In genomic region chr6:91335470-91335869, GRCm38 (mm10) we compare ENCODE assay signal across 15 mouse cellular contexts.
DNase-seq lines count a peak whose midpoint lies in the region; ATAC-seq and TF ChIP-seq lines count a peak whose summit lies in the region.
"Had no signal": no experiment of that assay in that cellular context is flagged by ENCODE, and none has a peak within 500 bp of the region (broad histone marks: within the 10 kb centered on the region; RNA-seq: fewer than 3 reads in every experiment).

No protein-coding gene starts in this region.

- no peaks in the 10 kb centered on the region for H3K36me3 ChIP-seq in hindbrain, embryonic 14.5 days (replicated peaks; ENCODE audit: control insufficient read depth, insufficient read depth)
- no peaks in the 10 kb centered on the region for H3K36me3 ChIP-seq in hindbrain, embryonic 12.5 days
- no peaks in the 10 kb centered on the region for H3K36me3 ChIP-seq in neural tube, embryonic 11.5 days (ENCODE audit: control insufficient read depth, insufficient read depth, low read length)
- no peaks in the 10 kb centered on the region for H3K36me3 ChIP-seq in neural tube, embryonic 13.5 days
- no peaks in the 10 kb centered on the region for H3K36me3 ChIP-seq in thymus, adult 2 months (ENCODE audit: control insufficient read depth, insufficient read depth, low read length)
- H3K36me3 ChIP-seq: embryonic facial prominence, embryonic 10.5 days; heart, embryonic 12.5 days; intestine, embryonic 15.5 days had no signal

- H3K9ac ChIP-seq in hindbrain, embryonic 14.5 days = no peak overlapping the region
- no peak overlapping the region for H3K9ac ChIP-seq in hindbrain, embryonic 12.5 days
- no peak overlapping the region for H3K9ac ChIP-seq in neural tube, embryonic 11.5 days (ENCODE audit: low read length)
- no peak overlapping the region for H3K9ac ChIP-seq in neural tube, embryonic 13.5 days
- H3K9ac ChIP-seq: heart, embryonic 12.5 days; intestine, embryonic 15.5 days had no signal

- H3K27me3 ChIP-seq in hindbrain, embryonic 14.5 days (ENCODE audit: control insufficient read depth, insufficient read depth, low read length) = no peaks in the 10 kb centered on the region
- H3K27me3 ChIP-seq in hindbrain, embryonic 12.5 days = no peaks in the 10 kb centered on the region
- no peaks in the 10 kb centered on the region for H3K27me3 ChIP-seq in neural tube, embryonic 11.5 days (ENCODE audit: control insufficient read depth, insufficient read depth, low read length)
- H3K27me3 ChIP-seq in neural tube, embryonic 13.5 days = no peaks in the 10 kb centered on the region
- H3K27me3 ChIP-seq in thymus, adult 2 months (ENCODE audit: control insufficient read depth, insufficient read depth, low read length) = no peaks in the 10 kb centered on the region
- H3K27me3 ChIP-seq: intestine, embryonic 15.5 days had no signal

- H3K4me3 ChIP-seq in hindbrain, embryonic 14.5 days (replicated peaks; ENCODE audit: low read length) = no peak overlapping the region
- H3K4me3 ChIP-seq in hindbrain, embryonic 12.5 days = no peak overlapping the region
- H3K4me3 ChIP-seq in neural tube, embryonic 11.5 days (ENCODE audit: low read depth, low read length) = no peak overlapping the region
- H3K4me3 ChIP-seq in neural tube, embryonic 13.5 days = no peak overlapping the region
- H3K4me3 ChIP-seq in thymus, adult 2 months (ENCODE audit: control insufficient read depth, insufficient read depth, low read length) = no peak overlapping the region
- H3K4me3 ChIP-seq: embryonic facial prominence, embryonic 10.5 days; heart, embryonic 12.5 days; intestine, embryonic 15.5 days had no signal

- H3K9me3 ChIP-seq in hindbrain, embryonic 14.5 days (ENCODE audit: control insufficient read depth, low read length) = no peaks in the 10 kb centered on the region
- H3K9me3 ChIP-seq in hindbrain, embryonic 12.5 days (replicated peaks) = no peaks in the 10 kb centered on the region
- no peaks in the 10 kb centered on the region for H3K9me3 ChIP-seq in neural tube, embryonic 11.5 days (ENCODE audit: control insufficient read depth, low read length)
- no peaks in the 10 kb centered on the region for H3K9me3 ChIP-seq in neural tube, embryonic 13.5 days
- H3K9me3 ChIP-seq: embryonic facial prominence, embryonic 10.5 days; heart, embryonic 12.5 days; intestine, embryonic 15.5 days had no signal

- H3K4me1 ChIP-seq in hindbrain, embryonic 14.5 days (replicated peaks; ENCODE audit: control insufficient read depth, insufficient read depth, low read length) = no peaks in the 10 kb centered on the region
- 0 out of 2 replicates have a peak, but pooled peaks cover 5% of the 10 kb centered on the region for H3K4me1 ChIP-seq in hindbrain, embryonic 12.5 days
- 0 out of 2 replicates have a peak, but pooled peaks cover 2% of the 10 kb centered on the region for H3K4me1 ChIP-seq in neural tube, embryonic 11.5 days (ENCODE audit: control insufficient read depth, insufficient read depth, low read length)
- H3K4me1 ChIP-seq in neural tube, embryonic 13.5 days (replicated peaks) = peaks cover 24% of the 10 kb centered on the region
- no peaks in the 10 kb centered on the region for H3K4me1 ChIP-seq in thymus, adult 2 months (replicated peaks; ENCODE audit: control insufficient read depth, insufficient read depth, low read length)
- H3K4me1 ChIP-seq: heart, embryonic 12.5 days; intestine, embryonic 15.5 days had no signal

- H3K27ac ChIP-seq in hindbrain, embryonic 14.5 days = no peak overlapping the region
- H3K27ac ChIP-seq in hindbrain, embryonic 12.5 days = no peak overlapping the region
- no peak overlapping the region for H3K27ac ChIP-seq in neural tube, embryonic 11.5 days (ENCODE audit: low read depth, low read length)
- H3K27ac ChIP-seq in neural tube, embryonic 13.5 days (replicated peaks) = no peak overlapping the region
- H3K27ac ChIP-seq in thymus, adult 2 months (ENCODE audit: control insufficient read depth, insufficient read depth, low read length) = no peak overlapping the region
- H3K27ac ChIP-seq: embryonic facial prominence, embryonic 10.5 days; intestine, embryonic 15.5 days had no signal

- 44% methylated on average over 1 of the region's 1 CpGs for whole genome bisulfite sequencing in hindbrain, embryonic 14.5 days
- 77% methylated on average over 1 of the region's 1 CpGs for WGBS in hindbrain, embryonic 12.5 days
- 64% methylated on average over 1 of the region's 1 CpGs for WGBS in neural tube, embryonic 11.5 days
- WGBS in neural tube, embryonic 13.5 days = 44% methylated on average over 1 of the region's 1 CpGs
- WGBS in thymus, adult 2 months = 86% methylated on average over 1 of the region's 1 CpGs

- DNase-seq in hindbrain, embryonic 14.5 days (ENCODE audit: low spot score) = no peak
- DNase-seq in neural tube, embryonic 11.5 days (ENCODE audit: low spot score) = peak; percentile 3
- no peak for DNase-seq in neural tube, embryonic 10.5 days (ENCODE audit: extremely low spot score, low spot score)
- no peak for DNase-seq in thymus, adult 2 months
- no peak for DNase-seq in adrenal gland, postnatal 10 days
- DNase-seq: adrenal gland, adult 2 months; adrenal gland, postnatal 36 days; cerebellum, adult 2 months; gastrocnemius, postnatal 25 days had no signal

- no peak for TF ChIP-seq CTCF in thymus, adult 2 months (IDR thresholded peaks at IDR 0.05; ENCODE audit: borderline replicate concordance, control insufficient read depth, extremely low read depth, insufficient read depth, low read length, poor library complexity)

- ATAC-seq in hindbrain, embryonic 14.5 days (ENCODE audit: low FRiP score) = peak; percentile 46; the same call in 1 of the 2 replicates
- ATAC-seq in hindbrain, embryonic 12.5 days (ENCODE audit: low FRiP score) = no peak
- no peak for ATAC-seq in neural tube, embryonic 11.5 days (ENCODE audit: insufficient read depth, low FRiP score, low TSS enrichment)
- ATAC-seq in neural tube, embryonic 13.5 days (ENCODE audit: low read depth) = peak; percentile 16
- ATAC-seq: forebrain, embryonic 16.5 days; intestine, embryonic 15.5 days had no signal

- no peak overlapping the region for H3K4me2 ChIP-seq in hindbrain, embryonic 14.5 days (replicated peaks)
- H3K4me2 ChIP-seq in hindbrain, embryonic 12.5 days (replicated peaks) = no peak overlapping the region
- no peak overlapping the region for H3K4me2 ChIP-seq in neural tube, embryonic 11.5 days (ENCODE audit: low read depth)
- H3K4me2 ChIP-seq in neural tube, embryonic 13.5 days = no peak overlapping the region
- H3K4me2 ChIP-seq: heart, embryonic 12.5 days; intestine, embryonic 15.5 days had no signal

- no peak for TF ChIP-seq POLR2A in thymus, adult 2 months (IDR thresholded peaks at IDR 0.05; ENCODE audit: control insufficient read depth, extremely low read depth, insufficient read depth, low read length, poor library complexity)

Comparison
In these comparisons a context has a peak if more than half of its experiments do, and no peak if none do; other contexts are left out.
1. ATAC-seq: peak in hindbrain, embryonic 14.5 days (single experiment) and neural tube, embryonic 13.5 days (single experiment); none in hindbrain, embryonic 12.5 days (single experiment) and neural tube, embryonic 11.5 days (single experiment).